Mouse (Mus musculus) ES-E14 (cell line): ENCODE results near the gene Dnajc13. TPM values are rescaled to one million over a fixed set of nuclear protein-coding genes. Genes with fewer than 3 reads are reported as not detected.

Experiments
- DNase-seq: peaks from one replicate; pipeline ENCODE4 v3.0.0-alpha.2; 2013; ENCODE audit warnings: low read depth, low spot score
- H3K27ac ChIP-seq: 2 replicates; pipeline ENCODE4 v1.5.1; 2012; ENCODE audit warnings: low read depth, mild to moderate bottlenecking, low read length, moderate library complexity, mixed read lengths; ENCODE audit not compliant: poor library complexity, insufficient read depth, severe bottlenecking
- H3K36me3 ChIP-seq: 2 replicates; pipeline ENCODE4 v1.6.1; 2012; ENCODE audit warnings: mild to moderate bottlenecking, low read length, moderate library complexity, mixed read lengths; ENCODE audit not compliant: control insufficient read depth, poor library complexity, insufficient read depth, severe bottlenecking
- H3K4me1 ChIP-seq, 2 experiments: fragments of 150-350 bp in 1 of 2; sonication (generic) in 1 of 2; 2 replicates each; pipeline ENCODE4 v1.6.1; 2012; ENCODE audit warnings: low read length in 2 of 2, mild to moderate bottlenecking in 1 of 2, mixed read lengths in 1 of 2; ENCODE audit not compliant: control insufficient read depth in 2 of 2, insufficient read depth in 2 of 2, poor library complexity in 1 of 2
- H3K4me3 ChIP-seq, 2 experiments: fragments of 150-350 bp in 1 of 2; sonication (generic) in 1 of 2; 2 replicates each; pipeline ENCODE4 v1.5.1; 2012; ENCODE audit warnings: low read length in 2 of 2, low read depth in 1 of 2, mild to moderate bottlenecking in 1 of 2, mixed read lengths in 1 of 2; ENCODE audit not compliant: insufficient read depth in 1 of 2, poor library complexity in 1 of 2, severe bottlenecking in 1 of 2
- H3K9ac ChIP-seq: 2 replicates; pipeline ENCODE4 v1.6.1; 2012; ENCODE audit warnings: low read depth, mild to moderate bottlenecking, low read length, mixed read lengths; ENCODE audit not compliant: poor library complexity, insufficient read depth, severe bottlenecking
- H3K9me3 ChIP-seq: fragments of 150-350 bp; sonication (generic); 2 replicates; pipeline ENCODE4 v1.6.1; 2012; ENCODE audit warnings: low read depth, mild to moderate bottlenecking, low read length; ENCODE audit not compliant: control insufficient read depth, insufficient read depth
- CHD2 ChIP-seq: IDR thresholded peaks from 2 replicates; pipeline ENCODE4 v1.6.1; 2014; ENCODE audit warnings: mild to moderate bottlenecking, low read depth, low read length, inconsistent platforms
- HCFC1 ChIP-seq: IDR thresholded peaks from 2 replicates; pipeline ENCODE4 v1.6.1; 2012; ENCODE audit warnings: low read length, inconsistent platforms, borderline replicate concordance; ENCODE audit not compliant: insufficient read depth
- MAFK ChIP-seq: IDR thresholded peaks from 2 replicates; pipeline ENCODE4 v1.6.1; 2014; ENCODE audit warnings: mild to moderate bottlenecking, low read depth, low read length, inconsistent platforms; ENCODE audit not compliant: insufficient read depth
- ZC3H11A ChIP-seq: IDR thresholded peaks from 2 replicates; pipeline ENCODE4 v1.6.1; 2012; ENCODE audit warnings: low read depth, mild to moderate bottlenecking, inconsistent platforms, low read length, borderline replicate concordance
- ZNF384 ChIP-seq: IDR thresholded peaks from 2 replicates; pipeline ENCODE4 v1.6.1; 2012; ENCODE audit warnings: low read depth, low read length, inconsistent platforms
- in situ Hi-C, 2 experiments: fragments of 600-800 bp; cut with MboI; formaldehyde crosslinking; loops; one replicate each; pipeline ENCODE4 v1.15.1; 2025; ENCODE audit warnings: low sequenced_read_pairs in 2 of 2, inconsistent platforms in 1 of 2; ENCODE audit not compliant: unreplicated experiment in 2 of 2
- total RNA-seq: library from RNA; depleted of rRNA; stranded (reverse); fragments of 300-350 nt; gene quantifications from 2 replicates; pipeline ENCODE4 v1.2.3, GENCODE M21; 2012

Dnajc13 gene
- total RNA-seq, 1 experiment = 72.3 TPM

DNA sequence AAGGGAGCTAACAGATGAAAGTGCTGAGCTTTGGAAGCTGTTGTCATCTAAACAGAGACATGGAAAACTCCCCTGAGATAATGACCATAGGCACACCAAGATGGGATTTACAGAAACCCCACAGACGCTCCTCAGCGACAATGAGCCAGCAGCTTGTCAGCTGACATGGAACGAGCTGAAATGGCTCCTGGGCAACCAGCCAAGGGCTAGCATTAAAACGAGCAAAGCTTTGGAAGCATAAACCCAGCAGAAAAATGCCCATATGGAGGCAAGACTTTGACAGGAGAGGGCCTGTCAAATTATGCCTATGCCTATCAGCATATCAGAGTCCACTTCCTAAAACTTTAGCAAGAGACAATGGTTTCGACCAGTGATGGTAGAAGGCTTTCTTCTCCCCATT is 27.0 kb downstream of the Dnajc13 start:
- H3K4me1 ChIP-seq = peaks cover 0 to 4% of the 10 kb centered on the region in 2 experiments; a peak in 1 of 4 replicates
- DNase-seq = no peak
- no peak overlapping the region for H3K27ac ChIP-seq
- H3K4me3 ChIP-seq = no peak overlapping the region
- in situ Hi-C loops = no loop called here
- TF ChIP-seq ZNF384 = no peak
- no peak for TF ChIP-seq CHD2
- no peak for TF ChIP-seq HCFC1
- TF ChIP-seq ZC3H11A = no peak
- no peak for TF ChIP-seq MAFK
- H3K36me3 ChIP-seq = peaks cover 17% of the 10 kb centered on the region
- H3K9me3 ChIP-seq = no peaks in the 10 kb centered on the region
- H3K9ac ChIP-seq = no peak overlapping the region

DNA sequence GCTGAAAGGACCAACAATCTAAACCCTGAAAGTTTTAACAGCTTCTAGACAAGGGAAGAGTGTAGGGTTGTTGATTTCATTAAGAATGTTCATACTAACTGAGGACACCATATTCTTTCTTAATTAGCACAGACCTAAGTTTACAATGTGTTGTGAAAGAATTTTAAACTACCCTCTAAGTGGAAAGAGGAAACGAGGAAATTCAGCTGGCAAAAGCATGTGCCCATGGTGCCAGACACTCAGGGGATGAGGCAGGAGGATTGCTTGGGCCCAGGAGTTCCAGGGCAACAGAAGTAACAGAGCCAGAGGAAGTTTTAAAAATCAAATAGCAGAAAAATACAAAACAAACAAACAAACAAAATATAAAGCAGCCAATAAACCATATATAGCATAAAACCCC is 28.9 kb downstream of the Dnajc13 start:
- in situ Hi-C loops = no loop called here
- Histone ChIP-seq H3K27ac (no peak overlapping the region), H3K36me3 (peaks cover 24% of the 10 kb centered on the region), H3K9ac (no peak overlapping the region), H3K9me3 (no peaks in the 10 kb centered on the region), H3K4me1 (no peaks in the 10 kb centered on the region), H3K4me3 (no peak overlapping the region)
- DNase-seq = no peak
- TF ChIP-seq HCFC1 (no peak), ZC3H11A (no peak), ZNF384 (no peak)

DNA sequence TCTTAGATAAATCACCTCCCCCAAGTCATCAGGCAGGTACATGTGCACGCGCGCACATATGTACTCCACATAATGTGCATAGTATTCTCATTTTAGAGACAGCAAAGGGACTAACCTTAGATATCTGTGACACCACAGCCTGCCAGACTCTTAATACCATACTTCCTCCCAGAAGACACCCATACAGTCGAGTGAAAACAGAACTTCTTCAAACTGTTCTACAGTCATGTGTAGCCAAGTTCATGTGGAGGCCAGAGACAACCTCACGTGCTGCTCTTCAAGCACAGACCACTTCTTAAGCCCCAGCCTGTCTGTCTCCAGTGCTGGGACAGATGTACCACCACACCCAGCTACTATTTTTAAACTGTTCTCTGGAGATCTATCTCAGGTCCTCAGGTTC is 29.7 kb downstream of the Dnajc13 start:
- H3K9ac ChIP-seq = no peak overlapping the region
- DNase-seq = no peak
- no peak overlapping the region for H3K4me3 ChIP-seq
- no peaks in the 10 kb centered on the region for H3K4me1 ChIP-seq
- peaks cover 27% of the 10 kb centered on the region for H3K36me3 ChIP-seq
- in situ Hi-C loops = no loop called here
- TF ChIP-seq MAFK (no peak), ZC3H11A (no peak), HCFC1 (no peak), CHD2 (no peak), ZNF384 (no peak)
- no peaks in the 10 kb centered on the region for H3K9me3 ChIP-seq
- H3K27ac ChIP-seq = no peak overlapping the region

GRCm38 (mm10) chr9:104232004-104232403 is 30.7 kb downstream of the Dnajc13 start:
- Histone ChIP-seq H3K9me3 (no peaks in the 10 kb centered on the region), H3K27ac (no peak overlapping the region), H3K36me3 (peaks cover 27% of the 10 kb centered on the region), H3K4me3 (no peak overlapping the region), H3K9ac (no peak overlapping the region), H3K4me1 (no peaks in the 10 kb centered on the region)
- DNase-seq = no peak
- TF ChIP-seq CHD2 (no peak), ZC3H11A (no peak), HCFC1 (no peak), MAFK (no peak), ZNF384 (no peak)
- in situ Hi-C loops = no loop called here

DNA sequence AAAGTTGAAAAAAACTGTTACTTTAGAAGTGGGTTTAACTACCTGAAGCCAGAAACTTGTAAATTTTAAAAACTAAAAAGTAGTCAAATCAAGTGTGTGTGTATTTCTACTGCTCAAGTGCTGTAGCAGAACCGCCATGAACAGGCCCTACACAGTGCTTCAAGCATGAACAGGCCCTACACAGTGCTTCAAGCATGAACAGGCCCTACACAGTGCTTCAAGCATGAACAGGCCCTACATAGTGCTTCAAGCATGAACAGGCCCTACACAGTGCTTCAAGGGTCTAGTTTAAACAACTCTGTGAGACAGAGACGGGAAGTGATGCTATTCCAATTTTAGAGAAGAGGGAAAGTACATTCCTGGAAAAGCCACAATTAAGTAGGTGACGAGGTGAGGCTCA is 51.3 kb downstream of the Dnajc13 start:
- peaks cover 23% of the 10 kb centered on the region for H3K36me3 ChIP-seq
- H3K9me3 ChIP-seq = no peaks in the 10 kb centered on the region
- no peaks in the 10 kb centered on the region for H3K4me1 ChIP-seq
- H3K27ac ChIP-seq = no peak overlapping the region
- TF ChIP-seq ZC3H11A = no peak
- no peak for TF ChIP-seq HCFC1
- no peak for TF ChIP-seq ZNF384
- no peak for TF ChIP-seq CHD2
- TF ChIP-seq MAFK = no peak
- no peak overlapping the region for H3K9ac ChIP-seq
- H3K4me3 ChIP-seq = no peak overlapping the region
- in situ Hi-C loops = no loop called here
- DNase-seq = no peak
